Mouse (Mus musculus) T-helper 2 cell (primary cell): ENCODE measurements around the gene Synrg.

ENCODE experiments used
- in situ Hi-C: fragments of 300-600 bp; cut with MboI, MseI; formaldehyde crosslinking; loops from one replicate; pipeline ENCODE4 v1.15.1; 2025; ENCODE audit warnings: high pct_unique_total_duplicates

Synrg gene

GRCm38 (mm10) chr11:84040621-84041020 lies 76.4 kb downstream of the Synrg start:
- in situ Hi-C loops = no loop called here

GRCm38 (mm10) chr11:84042808-84043762 lies 78.9 kb downstream of the Synrg start:
- in situ Hi-C loops = no loop called here

- in situ Hi-C loops = no loop called here
Observed at GRCm38 (mm10) chr11:84044988-84045387, 80.8 kb downstream of the Synrg start.

GRCm38 (mm10) chr11:84047270-84047669 lies 83.0 kb downstream of the Synrg start:
- in situ Hi-C loops = no loop called here

GRCm38 (mm10) chr11:84048411-84048810 lies 84.2 kb downstream of the Synrg start:
- in situ Hi-C loops = no loop called here

- in situ Hi-C loops = no loop called here
Observed at GRCm38 (mm10) chr11:84053055-84053454, 88.8 kb downstream of the Synrg start.

- in situ Hi-C loops = no loop called here
Observed at GRCm38 (mm10) chr11:84053524-84054163, 89.4 kb downstream of the Synrg start.

GRCm38 (mm10) chr11:84057418-84057817 lies 93.2 kb downstream of the Synrg start:
- in situ Hi-C loops = no loop called here

GRCm38 (mm10) chr11:84059784-84060183 lies 95.6 kb downstream of the Synrg start:
- in situ Hi-C loops = no loop called here

- in situ Hi-C loops = no loop called here
Observed at GRCm38 (mm10) chr11:84060635-84061034, 96.4 kb downstream of the Synrg start.

- in situ Hi-C loops = no loop called here
Observed at GRCm38 (mm10) chr11:84061881-84062280, 97.7 kb downstream of the Synrg start.

- in situ Hi-C loops = no loop called here
Observed at GRCm38 (mm10) chr11:84062805-84063204, 98.6 kb downstream of the Synrg start.

GRCm38 (mm10) chr11:84063631-84064209 lies 99.5 kb downstream of the Synrg start:
- in situ Hi-C loops = no loop called here

GRCm38 (mm10) chr11:84066071-84066481 lies 101.8 kb downstream of the Synrg start:
- in situ Hi-C loops = no loop called here

GRCm38 (mm10) chr11:84066927-84067645 lies 102.9 kb downstream of the Synrg start:
- in situ Hi-C loops = no loop called here

- in situ Hi-C loops = no loop called here
Observed at GRCm38 (mm10) chr11:84067720-84068190, 103.5 kb downstream of the Synrg start.

GRCm38 (mm10) chr11:84068191-84069033 lies 104.2 kb downstream of the Synrg start:
- in situ Hi-C loops = no loop called here

- in situ Hi-C loops = no loop called here
Observed at GRCm38 (mm10) chr11:84069034-84069370, 104.8 kb downstream of the Synrg start, which contains the start of gene Dusp14. TSS of gene Dusp14 (minus strand) at chr11:84069261.

GRCm38 (mm10) chr11:84072904-84073651 lies 108.8 kb downstream of the Synrg start:
- in situ Hi-C loops = no loop called here
